13 mouse cellular contexts compared by ENCODE assay signal in the genomic region with DNA sequence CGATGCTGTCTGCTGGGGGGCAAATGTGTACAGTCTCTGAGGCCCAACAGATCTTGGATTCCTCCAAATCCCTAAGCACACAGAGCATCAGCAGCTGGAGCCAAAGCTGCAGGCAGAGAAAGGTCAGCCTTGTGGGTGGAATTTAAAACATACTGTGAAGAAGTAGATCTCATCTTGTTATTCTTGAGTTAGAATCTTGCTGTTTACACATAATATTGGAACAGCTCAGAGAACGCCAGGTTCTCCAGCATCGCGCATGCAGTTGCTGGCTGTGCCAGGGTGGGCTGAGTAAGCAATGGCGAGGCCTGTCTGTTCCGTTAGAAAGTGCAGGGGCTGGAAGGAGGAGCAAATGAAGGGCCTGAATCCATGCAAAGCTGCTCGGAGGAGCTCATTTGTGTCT. TPM values are rescaled to one million over a fixed set of nuclear protein-coding genes. Genes with fewer than 3 reads are reported as not detected.
DNase-seq lines count a peak whose midpoint lies in the region; ATAC-seq and TF ChIP-seq lines count a peak whose summit lies in the region.
"Had no signal": no experiment of that assay in that cellular context is flagged by ENCODE, and none has a peak within 500 bp of the region (broad histone marks: within the 10 kb centered on the region; RNA-seq: fewer than 3 reads in every experiment).

No protein-coding gene starts in this region.

- DNase-seq in hindbrain, postnatal 0 days (ENCODE audit: low spot score) = no peak
- peak; percentile 19 for DNase-seq in ovary, postnatal 36 days (ENCODE audit: low spot score)
- DNase-seq in ovary, postnatal 14 days (ENCODE audit: low spot score) = no peak
- peak; percentile 48 to 68 for DNase-seq in layer of hippocampus, adult 8-10 months (ENCODE audit: low spot score in 2 of 2)
- no peak for DNase-seq in right cerebral cortex, postnatal 25 days
- no peak for DNase-seq in thymus, postnatal 14 days
- DNase-seq: cerebellum, postnatal 14 days; thymus, adult 18-20 months had no signal

- H3K27ac ChIP-seq in hindbrain, embryonic 16.5 days (ENCODE audit: low read depth, low read length) = 0 out of 2 replicates have a peak overlapping the region, but pooled peaks have one; percentile 23
- H3K27ac ChIP-seq in hindbrain, postnatal 0 days = no peak overlapping the region
- H3K27ac ChIP-seq: forebrain, embryonic 10.5 days had no signal

- H3K27me3 ChIP-seq in hindbrain, embryonic 16.5 days (replicated peaks; ENCODE audit: control insufficient read depth, insufficient read depth, low read length) = no peaks in the 10 kb centered on the region; the same call in 1 of the 2 replicates
- H3K27me3 ChIP-seq in hindbrain, postnatal 0 days (ENCODE audit: insufficient read depth, low read length) = no peaks in the 10 kb centered on the region

- 79% methylated on average over 7 of the region's 7 CpGs for WGBS in hindbrain, embryonic 16.5 days
- 76% methylated on average over 7 of the region's 7 CpGs for WGBS in hindbrain, postnatal 0 days

- no peak overlapping the region for H3K4me2 ChIP-seq in hindbrain, embryonic 16.5 days (ENCODE audit: low read length)
- H3K4me2 ChIP-seq in hindbrain, postnatal 0 days (ENCODE audit: low read depth, low read length) = no peak overlapping the region

- no peaks in the 10 kb centered on the region for H3K9me3 ChIP-seq in hindbrain, embryonic 16.5 days (ENCODE audit: control insufficient read depth, low read length)
- no peaks in the 10 kb centered on the region for H3K9me3 ChIP-seq in hindbrain, postnatal 0 days (ENCODE audit: low read length)
- H3K9me3 ChIP-seq: forebrain, embryonic 10.5 days had no signal

- no peaks in the 10 kb centered on the region for H3K36me3 ChIP-seq in hindbrain, embryonic 16.5 days (ENCODE audit: control insufficient read depth, insufficient read depth, low read length)
- H3K36me3 ChIP-seq in hindbrain, postnatal 0 days (ENCODE audit: insufficient read depth, low read length) = no peaks in the 10 kb centered on the region
- H3K36me3 ChIP-seq: forebrain, embryonic 10.5 days had no signal

- TF ChIP-seq CTCF in hindbrain, postnatal 0 days (IDR thresholded peaks at IDR 0.05; ENCODE audit: low read depth) = no peak

- H3K4me1 ChIP-seq in hindbrain, embryonic 16.5 days (ENCODE audit: control insufficient read depth, insufficient read depth, low read depth, low read length) = no peaks in the 10 kb centered on the region
- no peaks in the 10 kb centered on the region for H3K4me1 ChIP-seq in hindbrain, postnatal 0 days (ENCODE audit: insufficient read depth, low read length)

- H3K9ac ChIP-seq in hindbrain, embryonic 16.5 days (ENCODE audit: low read depth, low read length) = no peak overlapping the region
- H3K9ac ChIP-seq in hindbrain, postnatal 0 days (replicated peaks; ENCODE audit: low read length) = no peak overlapping the region

- no peak for ATAC-seq in hindbrain, embryonic 16.5 days
- ATAC-seq in hindbrain, postnatal 0 days = no peak
- no peak for ATAC-seq in inflammation-experienced regulatory T-cells, adult 6 months

- H3K4me3 ChIP-seq in hindbrain, embryonic 16.5 days (ENCODE audit: low read length) = no peak overlapping the region
- H3K4me3 ChIP-seq in hindbrain, postnatal 0 days (ENCODE audit: low read length) = no peak overlapping the region
- H3K4me3 ChIP-seq: forebrain, embryonic 10.5 days; megakaryocyte, embryonic 14.5 days had no signal

RNA-seq across cellular contexts. Expression of a gene that starts 11.7 kb away (rescaled TPM):
- 1.8 and 2.5 TPM in 2 replicates for polyA plus RNA-seq in hindbrain, embryonic 16.5 days (2015; fragmentation: Nextera tagmentation; extraction: Ambion mirVana)
- total RNA-seq in hindbrain, postnatal 0 days (2014; rRNA removed) = 2.9 and 3.7 TPM in 2 replicates
- 2.7 and 2.9 TPM in 2 replicates for polyA plus RNA-seq in hindbrain, postnatal 0 days (2015; fragmentation: Nextera tagmentation; extraction: Ambion mirVana)
- total RNA-seq in layer of hippocampus, adult 8-10 months (2022) = 1 to 10 TPM; 1.7 to 3.1 (median 1.9) TPM
- under 1 TPM in 1 of 3 experiments, not detected in 2; 0.20 TPM for polyA plus RNA-seq in inflammation-experienced regulatory T-cells, adult 6 months (2017; shearing (Covaris generic))
- total RNA-seq: left cerebral cortex, postnatal 36 days had no signal

RNA-seq across cellular contexts. Expression of a gene that starts 29.2 kb away (rescaled TPM):
- 5.9 and 8.6 TPM in 2 replicates for polyA plus RNA-seq in hindbrain, embryonic 16.5 days (2015; fragmentation: Nextera tagmentation; extraction: Ambion mirVana)
- 16.5 and 21.2 TPM in 2 replicates for total RNA-seq in hindbrain, postnatal 0 days (2014; rRNA removed)
- 11.9 and 13.4 TPM in 2 replicates for polyA plus RNA-seq in hindbrain, postnatal 0 days (2015; fragmentation: Nextera tagmentation; extraction: Ambion mirVana)
- 100 to 1,000 TPM; 277 to 341 (median 303) TPM for total RNA-seq in layer of hippocampus, adult 8-10 months (2022)
- 10 to 100 TPM in 1 of 3 experiments, 1 to 10 TPM in 2; 1.2 to 13.6 (median 6.6) TPM for polyA plus RNA-seq in inflammation-experienced regulatory T-cells, adult 6 months (2017; shearing (Covaris generic))

RNA-seq across cellular contexts. Expression of a gene that starts 39.7 kb away (rescaled TPM):
- 0.68 and 0.72 TPM in 2 replicates for polyA plus RNA-seq in hindbrain, embryonic 16.5 days (2015; fragmentation: Nextera tagmentation; extraction: Ambion mirVana)
- total RNA-seq in hindbrain, postnatal 0 days (2014; rRNA removed) = 1.2 and 1.8 TPM in 2 replicates
- 0.84 and 1.0 TPM in 2 replicates for polyA plus RNA-seq in hindbrain, postnatal 0 days (2015; fragmentation: Nextera tagmentation; extraction: Ambion mirVana)
- under 1 TPM in 1 of 4 experiments, not detected in 3; 0.45 TPM for total RNA-seq in layer of hippocampus, adult 8-10 months (2022)
- polyA plus RNA-seq in inflammation-experienced regulatory T-cells, adult 6 months (2017; shearing (Covaris generic)) = not detected
- total RNA-seq: left cerebral cortex, postnatal 36 days had no signal

RNA-seq across cellular contexts. Expression of a gene that starts 44.2 kb away (rescaled TPM):
- 588 and 678 TPM in 2 replicates for polyA plus RNA-seq in hindbrain, embryonic 16.5 days (2015; fragmentation: Nextera tagmentation; extraction: Ambion mirVana)
- total RNA-seq in hindbrain, postnatal 0 days (2014; rRNA removed) = 2,723 and 2,758 TPM in 2 replicates
- polyA plus RNA-seq in hindbrain, postnatal 0 days (2015; fragmentation: Nextera tagmentation; extraction: Ambion mirVana) = 808 and 861 TPM in 2 replicates
- 100 to 1,000 TPM; 359 to 512 (median 443) TPM for total RNA-seq in layer of hippocampus, adult 8-10 months (2022)
- 1,000 to 10,000 TPM; 1,514 to 2,679 (median 2,672) TPM for polyA plus RNA-seq in inflammation-experienced regulatory T-cells, adult 6 months (2017; shearing (Covaris generic))

Comparison
In these comparisons a context has a peak if more than half of its experiments do, and no peak if none do; other contexts are left out.
1. DNase-seq: peak in ovary, postnatal 36 days (single experiment) and layer of hippocampus, adult 8-10 months (2 of 2); none in hindbrain, postnatal 0 days (single experiment), ovary, postnatal 14 days (single experiment), right cerebral cortex, postnatal 25 days (single experiment) and thymus, postnatal 14 days (single experiment).